Mouse (Mus musculus) ES-E14 (cell line): ENCODE measurements around the gene BC025920.

Experiments
- HCFC1 ChIP-seq: IDR thresholded peaks from 2 replicates; pipeline ENCODE4 v1.6.1; 2012; ENCODE audit warnings: low read length, inconsistent platforms, borderline replicate concordance; ENCODE audit not compliant: insufficient read depth
- MAFK ChIP-seq: IDR thresholded peaks from 2 replicates; pipeline ENCODE4 v1.6.1; 2014; ENCODE audit warnings: mild to moderate bottlenecking, low read depth, low read length, inconsistent platforms; ENCODE audit not compliant: insufficient read depth
- ZC3H11A ChIP-seq: IDR thresholded peaks from 2 replicates; pipeline ENCODE4 v1.6.1; 2012; ENCODE audit warnings: low read depth, mild to moderate bottlenecking, inconsistent platforms, low read length, borderline replicate concordance
- ZNF384 ChIP-seq: IDR thresholded peaks from 2 replicates; pipeline ENCODE4 v1.6.1; 2012; ENCODE audit warnings: low read depth, low read length, inconsistent platforms

- TF ChIP-seq ZNF384 (no peak), MAFK (no peak), ZC3H11A (no peak), HCFC1 (no peak)
Observed at GRCm38 (mm10) chr10:81636338-81636737, 30.3 kb downstream of the BC025920 start.
